Mouse (Mus musculus) MEL (cell line): ENCODE results near the gene Slc37a4.

ENCODE experiments used
- CTCF ChIP-seq, 3 experiments: IDR thresholded peaks in 2 of 3; conservative IDR thresholded peaks in 1 of 3; 2 replicates each; pipeline ENCODE4 v1.5.1; 2011 to 2012; ENCODE audit warnings: low read length in 3 of 3, low read depth in 2 of 3, mild to moderate bottlenecking in 2 of 3, improper control_type of control experiment in 1 of 3, inconsistent platforms in 1 of 3, mixed read lengths in 1 of 3, moderate library complexity in 1 of 3; ENCODE audit not compliant: control insufficient read depth in 1 of 3, insufficient read depth in 1 of 3, poor library complexity in 1 of 3, severe bottlenecking in 1 of 3
- E2F4 ChIP-seq: IDR thresholded peaks from 2 replicates; pipeline ENCODE4 v1.6.1; 2011; ENCODE audit warnings: low read depth, low read length, improper control_type of control experiment, borderline replicate concordance
- ELF1 ChIP-seq: IDR thresholded peaks from 2 replicates; pipeline ENCODE4 v1.6.1; 2014; ENCODE audit warnings: low read depth, mild to moderate bottlenecking, inconsistent platforms, low read length, improper control_type of control experiment, moderate library complexity
- EP300 ChIP-seq, 2 experiments: IDR thresholded peaks; 2 replicates each; pipeline ENCODE4 v1.6.1; 2011; ENCODE audit warnings: improper control_type of control experiment in 2 of 2, low read length in 2 of 2, low read depth in 1 of 2, mild to moderate bottlenecking in 1 of 2
- GATA1 ChIP-seq: IDR thresholded peaks from 2 replicates; pipeline ENCODE4 v1.6.1; 2011; ENCODE audit warnings: low read depth, low read length, improper control_type of control experiment
- HCFC1 ChIP-seq: IDR thresholded peaks from 2 replicates; pipeline ENCODE4 v1.6.1; 2012; ENCODE audit warnings: low read depth, mild to moderate bottlenecking, inconsistent platforms, low read length, improper control_type of control experiment, moderate library complexity
- JUND ChIP-seq: IDR thresholded peaks from 2 replicates; pipeline ENCODE4 v1.6.1; 2011; ENCODE audit warnings: low read depth, mild to moderate bottlenecking, improper control_type of control experiment, low read length
- KAT2A ChIP-seq: conservative IDR thresholded peaks from 2 replicates; pipeline ENCODE4 v1.6.1; 2012; ENCODE audit warnings: low read depth, low read length, improper control_type of control experiment, inconsistent platforms
- MAFK ChIP-seq: IDR thresholded peaks from 2 replicates; pipeline ENCODE4 v1.6.1; 2011; ENCODE audit warnings: low read depth, mild to moderate bottlenecking, low read length, improper control_type of control experiment, borderline replicate concordance
- MYB ChIP-seq: IDR thresholded peaks from 2 replicates; pipeline ENCODE4 v1.6.1; 2011; ENCODE audit warnings: mild to moderate bottlenecking, low read depth, low read length, improper control_type of control experiment
- POLR2A ChIP-seq, 2 experiments: IDR thresholded peaks; 2 replicates each; pipeline ENCODE4 v1.6.1; 2011 to 2012; ENCODE audit warnings: low read length in 2 of 2, mild to moderate bottlenecking in 2 of 2, control low read depth in 1 of 2, improper control_type of control experiment in 1 of 2, low read depth in 1 of 2, moderate library complexity in 1 of 2; ENCODE audit not compliant: control insufficient read depth in 1 of 2, insufficient read depth in 1 of 2, poor library complexity in 1 of 2
- SIN3A ChIP-seq: IDR thresholded peaks from 2 replicates; pipeline ENCODE4 v1.6.1; 2012; ENCODE audit warnings: low read length, improper control_type of control experiment, inconsistent platforms
- SMC3 ChIP-seq: IDR thresholded peaks from 2 replicates; pipeline ENCODE4 v1.6.1; 2011; ENCODE audit warnings: low read depth, low read length, improper control_type of control experiment
- USF1 ChIP-seq: IDR thresholded peaks from 2 replicates; pipeline ENCODE4 v1.6.1; 2014; ENCODE audit warnings: low read depth, mild to moderate bottlenecking, inconsistent platforms, low read length, improper control_type of control experiment, moderate library complexity

- TF ChIP-seq MAFK (no peak), CTCF (IDR thresholded peaks at IDR 0.05 in 2 of 3, conservative IDR thresholded peaks at IDR 0.05 in 1 of 3; ENCODE audit: control insufficient read depth in 1 of 3, insufficient read depth in 1 of 3, low read depth in 2 of 3, low read length in 3 of 3, poor library complexity in 1 of 3, severe bottlenecking in 1 of 3) (no peak), POLR2A (IDR thresholded peaks at IDR 0.05; ENCODE audit: control insufficient read depth in 1 of 2, insufficient read depth in 1 of 2, low read depth in 1 of 2, low read length in 2 of 2, poor library complexity in 1 of 2) (no peak), JUND (no peak), HCFC1 (no peak), EP300 (IDR thresholded peaks at IDR 0.05; ENCODE audit: low read depth in 1 of 2, low read length in 2 of 2) (no peak), USF1 (no peak), KAT2A (no peak), GATA1 (no peak), SMC3 (no peak), ELF1 (no peak), E2F4 (no peak), SIN3A (no peak), MYB (no peak)
Measured at GRCm38 (mm10) chr9:44417156-44417891, 20.7 kb downstream of the Slc37a4 start.
